Mouse (Mus musculus): ENCODE data around the gene Skint11.
"Not testable (repeated sequence)": the region's sequence is repeated elsewhere in the genome, so short reads cannot be mapped to it uniquely, and the experiment has no call there.

The Skint11 gene

GRCm38 (mm10) chr4:114163084-114163483 is at the start of gene Skint11:
TSS of gene Skint11 (plus strand) at chr4:114163384.
- no peak for DNase-seq (ENCODE audit: low read depth in 2 of 2, low spot score in 2 of 2)

GRCm38 (mm10) chr4:114161149-114161548 is 2.0 kb upstream of the Skint11 start:
- no peak for DNase-seq (ENCODE audit: low read depth in 2 of 2, low spot score in 2 of 2)

GRCm38 (mm10) chr4:114172898-114173297 is 9.7 kb downstream of the Skint11 start:
- not testable (repeated sequence) for DNase-seq (ENCODE audit: low read depth in 2 of 2, low spot score in 2 of 2)

GRCm38 (mm10) chr4:114256906-114257305 is 93.7 kb downstream of the Skint11 start:
- DNase-seq (ENCODE audit: low read depth in 2 of 2, low spot score in 2 of 2), result not testable (repeated sequence)
